Mouse (Mus musculus): ENCODE data around the gene Ntm. TPM values are rescaled to one million over a fixed set of nuclear protein-coding genes. Genes with fewer than 3 reads are reported as not detected.

Ntm gene
- polyA plus RNA-seq, 1 experiment from 2014 or later = 30.6 TPM

GRCm38 (mm10) chr9:29866824-29867223 is 96.1 kb downstream of the Ntm start:
- ATAC-seq (ENCODE audit: low FRiP score) (no peak), DNase-seq (ENCODE audit: low spot score) (peak; percentile 15)
- H3K9me3 ChIP-seq (ENCODE audit: control insufficient read depth, low read length) = no peaks in the 10 kb centered on the region
- 66% methylated on average over 3 of the region's 3 CpGs for WGBS
- 0 out of 2 replicates have a peak overlapping the region, but pooled peaks have one; percentile 27 for H3K27ac ChIP-seq (ENCODE audit: low read depth, low read length)
- no peaks in the 10 kb centered on the region for H3K36me3 ChIP-seq (ENCODE audit: control insufficient read depth, insufficient read depth, low read length)
- H3K4me2 ChIP-seq (replicated peaks; ENCODE audit: low read depth, low read length) = no peak overlapping the region
- no peak overlapping the region for H3K4me3 ChIP-seq (ENCODE audit: low read depth, low read length)
- H3K4me1 ChIP-seq (replicated peaks; ENCODE audit: control insufficient read depth, insufficient read depth, low read length) = peaks cover 11% of the 10 kb centered on the region
- no peaks in the 10 kb centered on the region for H3K27me3 ChIP-seq (ENCODE audit: control insufficient read depth, insufficient read depth, low read length)
- H3K9ac ChIP-seq (ENCODE audit: low read depth, low read length) = no peak overlapping the region

GRCm38 (mm10) chr9:29866101-29866500 is 96.8 kb downstream of the Ntm start:
- Histone ChIP-seq H3K4me1 (replicated peaks; ENCODE audit: control insufficient read depth, insufficient read depth, low read length) (peaks cover 11% of the 10 kb centered on the region), H3K36me3 (ENCODE audit: control insufficient read depth, insufficient read depth, low read length) (no peaks in the 10 kb centered on the region), H3K4me2 (replicated peaks; ENCODE audit: low read depth, low read length) (no peak overlapping the region), H3K27me3 (ENCODE audit: control insufficient read depth, insufficient read depth, low read length) (no peaks in the 10 kb centered on the region), H3K9me3 (ENCODE audit: control insufficient read depth, low read length) (no peaks in the 10 kb centered on the region), H3K9ac (ENCODE audit: low read depth, low read length) (no peak overlapping the region), H3K4me3 (ENCODE audit: low read depth, low read length) (no peak overlapping the region), H3K27ac (ENCODE audit: low read depth, low read length) (no peak overlapping the region)
- ATAC-seq (ENCODE audit: low FRiP score) = peak; percentile 58; the same call in 1 of the 2 replicates
- DNase-seq (ENCODE audit: low spot score) = peak; percentile 53
- WGBS = 27% methylated on average over 4 of the region's 4 CpGs

- H3K9me3 ChIP-seq (ENCODE audit: control insufficient read depth, low read length) = no peaks in the 10 kb centered on the region
- ATAC-seq (ENCODE audit: low FRiP score) (peak; percentile 64; the same call in 1 of the 2 replicates), DNase-seq (ENCODE audit: low spot score) (peak; percentile 30)
- no peaks in the 10 kb centered on the region for H3K27me3 ChIP-seq (ENCODE audit: control insufficient read depth, insufficient read depth, low read length)
- H3K4me3 ChIP-seq (ENCODE audit: low read depth, low read length) = no peak overlapping the region
- H3K4me1 ChIP-seq (replicated peaks; ENCODE audit: control insufficient read depth, insufficient read depth, low read length) = peaks cover 11% of the 10 kb centered on the region
- WGBS = 33% methylated on average over 8 of the region's 8 CpGs
- no peaks in the 10 kb centered on the region for H3K36me3 ChIP-seq (ENCODE audit: control insufficient read depth, insufficient read depth, low read length)
- H3K27ac ChIP-seq (ENCODE audit: low read depth, low read length) = peak overlapping the region; percentile 68
- H3K9ac ChIP-seq (ENCODE audit: low read depth, low read length) = no peak overlapping the region
- no peak overlapping the region for H3K4me2 ChIP-seq (replicated peaks; ENCODE audit: low read depth, low read length)
These were observed 97.4 kb downstream of the Ntm start for GRCm38 (mm10) chr9:29865502-29865901.

GRCm38 (mm10) chr9:29864886-29865285 is 98.1 kb downstream of the Ntm start:
- H3K27ac ChIP-seq (ENCODE audit: low read depth, low read length) = peak overlapping the region; percentile 68; the same call in 1 of the 2 replicates
- no peak overlapping the region for H3K4me2 ChIP-seq (replicated peaks; ENCODE audit: low read depth, low read length)
- peak; percentile 77 for DNase-seq (ENCODE audit: low spot score)
- ATAC-seq (ENCODE audit: low FRiP score) = peak; percentile 72
- H3K9me3 ChIP-seq (ENCODE audit: control insufficient read depth, low read length) = no peaks in the 10 kb centered on the region
- H3K9ac ChIP-seq (ENCODE audit: low read depth, low read length) = no peak overlapping the region
- H3K27me3 ChIP-seq (ENCODE audit: control insufficient read depth, insufficient read depth, low read length) = no peaks in the 10 kb centered on the region
- peaks cover 11% of the 10 kb centered on the region for H3K4me1 ChIP-seq (replicated peaks; ENCODE audit: control insufficient read depth, insufficient read depth, low read length)
- WGBS = 6% methylated on average over 1 of the region's 1 CpGs
- H3K4me3 ChIP-seq (ENCODE audit: low read depth, low read length) = no peak overlapping the region
- no peaks in the 10 kb centered on the region for H3K36me3 ChIP-seq (ENCODE audit: control insufficient read depth, insufficient read depth, low read length)

DNA sequence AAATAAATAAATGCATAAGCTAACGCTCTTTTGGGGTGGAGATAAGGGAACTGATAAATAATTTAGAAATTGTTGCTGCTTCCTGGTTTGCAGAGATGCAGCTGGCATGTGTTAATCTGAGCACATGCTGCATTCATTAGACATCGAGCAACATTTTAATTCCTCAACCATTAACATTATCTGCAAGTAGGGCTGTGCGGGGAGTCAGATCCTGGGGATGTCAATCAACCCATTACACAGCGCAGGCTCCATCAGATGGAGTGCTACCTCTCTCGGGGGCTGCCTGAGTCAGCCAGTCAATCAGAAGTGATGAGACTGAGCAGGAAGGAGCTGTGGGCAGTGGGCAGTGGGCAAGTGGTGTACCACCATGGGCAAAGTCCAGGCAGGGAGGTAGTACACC is 100.5 kb downstream of the Ntm start:
- H3K4me1 ChIP-seq (replicated peaks; ENCODE audit: control insufficient read depth, insufficient read depth, low read length) = peaks cover 11% of the 10 kb centered on the region
- H3K9me3 ChIP-seq (ENCODE audit: control insufficient read depth, low read length) = no peaks in the 10 kb centered on the region
- no peak overlapping the region for H3K4me2 ChIP-seq (replicated peaks; ENCODE audit: low read depth, low read length)
- no peak overlapping the region for H3K9ac ChIP-seq (ENCODE audit: low read depth, low read length)
- DNase-seq (ENCODE audit: low spot score) (no peak), ATAC-seq (ENCODE audit: low FRiP score) (no peak)
- H3K27ac ChIP-seq (ENCODE audit: low read depth, low read length) = no peak overlapping the region
- no peak overlapping the region for H3K4me3 ChIP-seq (ENCODE audit: low read depth, low read length)
- no peaks in the 10 kb centered on the region for H3K36me3 ChIP-seq (ENCODE audit: control insufficient read depth, insufficient read depth, low read length)
- 57% methylated on average over 5 of the region's 5 CpGs for WGBS
- no peaks in the 10 kb centered on the region for H3K27me3 ChIP-seq (ENCODE audit: control insufficient read depth, insufficient read depth, low read length)

DNA sequence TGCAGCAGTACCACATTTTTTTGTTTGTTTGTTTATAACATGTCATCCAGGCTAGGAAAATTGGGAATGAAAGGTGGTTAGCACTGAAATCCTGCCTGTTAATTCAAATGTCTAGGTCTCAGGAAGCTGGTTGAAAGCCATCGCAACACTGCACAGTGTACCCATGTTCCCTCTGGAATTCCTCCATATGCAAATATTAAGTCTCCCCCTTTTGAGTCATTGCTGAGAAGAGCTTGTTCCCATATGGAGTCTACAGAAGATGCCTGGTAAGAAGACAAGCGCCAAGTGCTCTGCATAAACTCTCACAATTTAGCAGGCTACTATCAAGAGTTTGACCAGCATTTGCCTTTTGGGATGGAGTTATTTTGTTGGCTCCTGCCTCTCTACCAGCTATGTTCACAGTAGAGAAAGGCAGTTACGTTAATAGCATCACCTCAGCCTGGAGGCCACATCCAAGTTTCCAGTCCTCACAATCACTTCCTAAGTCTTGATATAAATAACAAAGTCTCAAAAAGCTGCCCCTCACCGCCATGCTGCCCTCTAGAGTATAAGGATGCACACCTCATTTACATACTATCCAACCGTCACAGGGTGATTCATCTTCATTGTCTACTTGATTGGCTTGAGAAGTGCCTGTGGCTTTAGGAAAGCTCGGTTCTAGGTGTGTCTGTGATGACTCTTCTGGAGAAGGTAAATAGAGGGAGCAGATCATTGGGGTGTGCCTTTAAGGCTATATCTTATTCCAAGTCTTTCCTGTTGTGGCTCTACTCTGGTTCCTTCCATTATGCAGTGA is 103.5 kb downstream of the Ntm start:
- H3K4me1 ChIP-seq (replicated peaks; ENCODE audit: control insufficient read depth, insufficient read depth, low read length) = peaks cover 3% of the 10 kb centered on the region; the same call in 1 of the 2 replicates
- WGBS = 90% methylated on average over 6 of the region's 6 CpGs
- H3K36me3 ChIP-seq (ENCODE audit: control insufficient read depth, insufficient read depth, low read length) = no peaks in the 10 kb centered on the region
- no peaks in the 10 kb centered on the region for H3K9me3 ChIP-seq (ENCODE audit: control insufficient read depth, low read length)
- no peak overlapping the region for H3K9ac ChIP-seq (ENCODE audit: low read depth, low read length)
- H3K27me3 ChIP-seq (ENCODE audit: control insufficient read depth, insufficient read depth, low read length) = no peaks in the 10 kb centered on the region
- no peak for ATAC-seq (ENCODE audit: low FRiP score)
- no peak overlapping the region for H3K4me2 ChIP-seq (replicated peaks; ENCODE audit: low read depth, low read length)
- H3K27ac ChIP-seq (ENCODE audit: low read depth, low read length) = no peak overlapping the region
- DNase-seq (ENCODE audit: low spot score) = no peak
- H3K4me3 ChIP-seq (ENCODE audit: low read depth, low read length) = no peak overlapping the region

- no peak overlapping the region for H3K9ac ChIP-seq (ENCODE audit: low read depth, low read length)
- DNase-seq (ENCODE audit: low spot score) = no peak
- H3K36me3 ChIP-seq (ENCODE audit: control insufficient read depth, insufficient read depth, low read length) = no peaks in the 10 kb centered on the region
- no peak for ATAC-seq (ENCODE audit: low FRiP score)
- H3K4me1 ChIP-seq (replicated peaks; ENCODE audit: control insufficient read depth, insufficient read depth, low read length) = no peaks in the 10 kb centered on the region
- H3K27me3 ChIP-seq (ENCODE audit: control insufficient read depth, insufficient read depth, low read length) = no peaks in the 10 kb centered on the region
- no peaks in the 10 kb centered on the region for H3K9me3 ChIP-seq (ENCODE audit: control insufficient read depth, low read length)
- no peak overlapping the region for H3K4me2 ChIP-seq (replicated peaks; ENCODE audit: low read depth, low read length)
- H3K4me3 ChIP-seq (ENCODE audit: low read depth, low read length) = no peak overlapping the region
- 56% methylated on average over 8 of the region's 8 CpGs for WGBS
- H3K27ac ChIP-seq (ENCODE audit: low read depth, low read length) = no peak overlapping the region
These were observed 114.0 kb downstream of the Ntm start for GRCm38 (mm10) chr9:29848735-29849455.

GRCm38 (mm10) chr9:29837344-29837743 is 125.6 kb downstream of the Ntm start:
- DNase-seq (ENCODE audit: low spot score) = no peak
- no peaks in the 10 kb centered on the region for H3K9me3 ChIP-seq (ENCODE audit: control insufficient read depth, low read length)
- H3K27me3 ChIP-seq (ENCODE audit: control insufficient read depth, insufficient read depth, low read length) = no peaks in the 10 kb centered on the region
- no peak for ATAC-seq (ENCODE audit: low FRiP score)
- no peak overlapping the region for H3K4me3 ChIP-seq (ENCODE audit: low read depth, low read length)
- H3K27ac ChIP-seq (ENCODE audit: low read depth, low read length) = no peak overlapping the region
- WGBS = 75% methylated on average over 6 of the region's 6 CpGs
- no peaks in the 10 kb centered on the region for H3K36me3 ChIP-seq (ENCODE audit: control insufficient read depth, insufficient read depth, low read length)
- no peak overlapping the region for H3K4me2 ChIP-seq (replicated peaks; ENCODE audit: low read depth, low read length)
- peaks cover 7% of the 10 kb centered on the region for H3K4me1 ChIP-seq (replicated peaks; ENCODE audit: control insufficient read depth, insufficient read depth, low read length)
- H3K9ac ChIP-seq (ENCODE audit: low read depth, low read length) = no peak overlapping the region

All from hindbrain, embryonic 11.5 days (tissue).